Mouse (Mus musculus) liver, embryonic 11.5 days (tissue): ENCODE results near the gene Cabp2. TPM values are rescaled to one million over a fixed set of nuclear protein-coding genes. Genes with fewer than 3 reads are reported as not detected.
A peak's percentile ranks its signal among the peaks of the same experiment; 100 is the strongest.

Experiments used
- ATAC-seq: fragments of 200-750 bp; cut with Nextera tagmentation; replicated peaks from 2 replicates; pipeline ENCODE4 v1.8.0; 2017; ENCODE audit warnings: moderate number of reproducible peaks, mild to moderate bottlenecking, moderate TSS enrichment, moderate library complexity; ENCODE audit not compliant: low FRiP score
- DNase-seq: peaks from one replicate; pipeline ENCODE4 v3.0.0-alpha.2; 2017; ENCODE audit warnings: low spot score
- H3K27ac ChIP-seq: fragments of 300-500 bp; sonication (generic); 2 replicates; pipeline ENCODE4 v1.5.1; 2014; ENCODE audit warnings: mild to moderate bottlenecking, low read depth, low read length, control low read depth
- H3K27me3 ChIP-seq: fragments of 300-500 bp; sonication (generic); replicated peaks from 2 replicates; pipeline ENCODE4 v1.6.1; 2014; ENCODE audit warnings: low read length, mixed read lengths; ENCODE audit not compliant: control insufficient read depth, insufficient read depth
- H3K36me3 ChIP-seq: fragments of 300-500 bp; sonication (generic); 2 replicates; pipeline ENCODE4 v1.6.1; 2014; ENCODE audit warnings: mild to moderate bottlenecking, low read length, moderate library complexity, mixed read lengths; ENCODE audit not compliant: control insufficient read depth, insufficient read depth
- H3K4me1 ChIP-seq: fragments of 300-500 bp; sonication (generic); replicated peaks from 2 replicates; pipeline ENCODE4 v1.6.1; 2014; ENCODE audit warnings: low read length, mixed read lengths; ENCODE audit not compliant: control insufficient read depth, insufficient read depth
- H3K4me2 ChIP-seq: fragments of 300-500 bp; sonication (generic); 2 replicates; pipeline ENCODE4 v1.6.1; 2014; ENCODE audit warnings: mild to moderate bottlenecking, control low read depth, moderate library complexity
- H3K4me3 ChIP-seq: fragments of 300-500 bp; sonication (generic); 2 replicates; pipeline ENCODE4 v1.5.1; 2014; ENCODE audit warnings: low read depth, low read length, control low read depth
- H3K9ac ChIP-seq: fragments of 300-500 bp; sonication (generic); 2 replicates; pipeline ENCODE4 v1.6.1; 2014; ENCODE audit warnings: low read depth, low read length, control low read depth
- H3K9me3 ChIP-seq: fragments of 300-500 bp; sonication (generic); 2 replicates; pipeline ENCODE4 v1.6.1; 2016; ENCODE audit warnings: low read length, inconsistent platforms, mixed read lengths; ENCODE audit not compliant: control insufficient read depth
- WGBS: fragments of 180-500 bp; shearing (Covaris S2); extraction: QIAGEN DNeasy Blood & Tissue Kit; methylation state at CpG from one replicate; pipeline ENCODE4 v1.1.7; 2014; 5-methylcytosine and 5-hydroxymethylcytosine counted together
- polyA plus RNA-seq: library from polyadenylated mRNA; unstranded; fragments of >200 nt; fragmentation: Nextera tagmentation; extraction: Ambion mirVana; gene quantifications from 2 replicates; pipeline ENCODE4 v1.2.1, GENCODE M21; 2014

Cabp2 gene
- polyA plus RNA-seq, 1 experiment from 2014 or later: 0.52 TPM

- peaks cover 17% of the 10 kb centered on the region for H3K4me1 ChIP-seq
- H3K4me2 ChIP-seq: no peak overlapping the region
- peak overlapping the region; percentile 52; the same call in 1 of the 2 replicates for H3K9ac ChIP-seq
- no peak for DNase-seq
- 84% methylated on average over 10 of the region's 10 CpGs for WGBS
- no peak overlapping the region for H3K4me3 ChIP-seq
- peaks cover 23% of the 10 kb centered on the region for H3K36me3 ChIP-seq
- ATAC-seq: no peak
- no peaks in the 10 kb centered on the region for H3K9me3 ChIP-seq
- no peaks in the 10 kb centered on the region for H3K27me3 ChIP-seq
- H3K27ac ChIP-seq: no peak overlapping the region
Observed at GRCm38 (mm10) chr19:4114551-4114950, 33.2 kb downstream of the Cabp2 start.

GRCm38 (mm10) chr19:4115144-4115543 lies 33.8 kb downstream of the Cabp2 start:
- DNase-seq: no peak
- H3K36me3 ChIP-seq: peaks cover 23% of the 10 kb centered on the region
- no peak overlapping the region for H3K4me3 ChIP-seq
- H3K4me2 ChIP-seq: no peak overlapping the region
- H3K27me3 ChIP-seq: no peaks in the 10 kb centered on the region
- H3K9me3 ChIP-seq: no peaks in the 10 kb centered on the region
- no peak overlapping the region for H3K27ac ChIP-seq
- H3K9ac ChIP-seq: no peak overlapping the region
- ATAC-seq: no peak
- WGBS: 93% methylated on average over 10 of the region's 10 CpGs
- peaks cover 19% of the 10 kb centered on the region for H3K4me1 ChIP-seq

- peaks cover 23% of the 10 kb centered on the region for H3K4me1 ChIP-seq
Observed at GRCm38 (mm10) chr19:4115816-4116215, 34.4 kb downstream of the Cabp2 start.

GRCm38 (mm10) chr19:4117006-4117405 lies 35.6 kb downstream of the Cabp2 start:
- DNase-seq: no peak
- Histone ChIP-seq H3K9me3 (no peaks in the 10 kb centered on the region), H3K27ac (no peak overlapping the region), H3K9ac (no peak overlapping the region), H3K4me1 (peaks cover 26% of the 10 kb centered on the region), H3K27me3 (no peaks in the 10 kb centered on the region), H3K36me3 (peaks cover 23% of the 10 kb centered on the region), H3K4me3 (no peak overlapping the region), H3K4me2 (no peak overlapping the region)
- 97% methylated on average over 7 of the region's 7 CpGs for WGBS
- no peak for ATAC-seq

More at GRCm38 (mm10) chr19:4115816-4116215, 34.4 kb downstream of the Cabp2 start:
- DNase-seq: no peak
- peaks cover 23% of the 10 kb centered on the region for H3K36me3 ChIP-seq
- no peak overlapping the region for H3K9ac ChIP-seq
- H3K4me2 ChIP-seq: no peak overlapping the region
- H3K27ac ChIP-seq: no peak overlapping the region
- ATAC-seq: no peak
- no peaks in the 10 kb centered on the region for H3K27me3 ChIP-seq
- WGBS: 81% methylated on average over 11 of the region's 11 CpGs
- H3K4me3 ChIP-seq: no peak overlapping the region
- no peaks in the 10 kb centered on the region for H3K9me3 ChIP-seq

DNA sequence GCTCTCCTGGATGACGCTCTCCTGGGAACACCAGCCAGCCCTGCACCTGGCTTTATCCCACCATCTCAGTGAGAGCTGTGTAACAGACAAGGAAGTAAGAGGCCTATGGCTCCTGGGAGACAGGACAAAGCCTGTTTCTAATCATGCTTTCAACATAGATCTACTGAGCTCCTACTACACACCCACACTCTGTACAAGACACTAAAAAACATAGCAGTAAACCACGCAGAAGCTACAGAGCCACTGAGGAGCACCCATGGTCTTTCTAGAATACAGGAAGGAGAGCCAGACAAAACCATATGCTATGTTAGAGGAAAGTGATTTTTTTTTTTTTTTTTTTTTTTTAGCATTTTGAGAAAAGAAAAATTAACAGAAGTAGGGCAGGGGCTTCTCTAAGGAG lies 37.0 kb downstream of the Cabp2 start:
- Histone ChIP-seq H3K4me1 (peaks cover 26% of the 10 kb centered on the region), H3K27me3 (no peaks in the 10 kb centered on the region), H3K4me3 (no peak overlapping the region), H3K4me2 (no peak overlapping the region), H3K9me3 (no peaks in the 10 kb centered on the region), H3K36me3 (peaks cover 23% of the 10 kb centered on the region), H3K9ac (no peak overlapping the region), H3K27ac (no peak overlapping the region; the same call in 1 of the 2 replicates)
- ATAC-seq: no peak
- 86% methylated on average over 2 of the region's 2 CpGs for WGBS
- DNase-seq: no peak

- ATAC-seq (no peak), DNase-seq (no peak)
- Histone ChIP-seq H3K4me2 (peak overlapping the region; percentile 57), H3K4me1 (peaks cover 14% of the 10 kb centered on the region), H3K36me3 (peaks cover 8% of the 10 kb centered on the region), H3K27me3 (no peaks in the 10 kb centered on the region), H3K27ac (no peak overlapping the region), H3K9me3 (no peaks in the 10 kb centered on the region), H3K9ac (no peak overlapping the region), H3K4me3 (no peak overlapping the region)
- WGBS: 70% methylated on average over 6 of the region's 6 CpGs
Observed at GRCm38 (mm10) chr19:4119716-4120487, 38.5 kb downstream of the Cabp2 start.

DNA sequence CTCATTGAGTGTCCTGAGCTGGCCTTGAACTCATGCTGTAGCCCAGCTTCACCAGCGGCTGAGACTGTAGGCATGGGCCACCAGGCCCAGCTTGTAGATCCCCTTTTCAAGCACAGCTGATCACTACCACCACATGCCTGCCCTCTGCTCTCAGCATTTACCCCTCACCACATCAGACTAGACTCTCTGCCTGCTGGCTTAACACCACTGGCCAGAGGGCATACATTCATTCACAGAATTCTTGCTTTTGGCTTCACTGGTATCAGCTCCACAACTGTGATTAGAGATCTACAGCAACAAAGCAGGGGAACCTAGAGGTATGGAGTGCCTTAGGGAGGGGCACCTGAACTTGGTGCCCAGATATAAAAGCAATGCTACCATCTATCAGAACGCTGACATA lies 39.1 kb downstream of the Cabp2 start:
- WGBS: 85% methylated on average over 2 of the region's 2 CpGs
- Histone ChIP-seq H3K4me2 (peak overlapping the region; percentile 57), H3K27ac (no peak overlapping the region), H3K4me3 (no peak overlapping the region), H3K27me3 (no peaks in the 10 kb centered on the region), H3K9ac (no peak overlapping the region), H3K9me3 (no peaks in the 10 kb centered on the region), H3K36me3 (peaks cover 5% of the 10 kb centered on the region; the same call in 1 of the 2 replicates), H3K4me1 (peaks cover 14% of the 10 kb centered on the region)
- ATAC-seq (no peak), DNase-seq (no peak)

DNA sequence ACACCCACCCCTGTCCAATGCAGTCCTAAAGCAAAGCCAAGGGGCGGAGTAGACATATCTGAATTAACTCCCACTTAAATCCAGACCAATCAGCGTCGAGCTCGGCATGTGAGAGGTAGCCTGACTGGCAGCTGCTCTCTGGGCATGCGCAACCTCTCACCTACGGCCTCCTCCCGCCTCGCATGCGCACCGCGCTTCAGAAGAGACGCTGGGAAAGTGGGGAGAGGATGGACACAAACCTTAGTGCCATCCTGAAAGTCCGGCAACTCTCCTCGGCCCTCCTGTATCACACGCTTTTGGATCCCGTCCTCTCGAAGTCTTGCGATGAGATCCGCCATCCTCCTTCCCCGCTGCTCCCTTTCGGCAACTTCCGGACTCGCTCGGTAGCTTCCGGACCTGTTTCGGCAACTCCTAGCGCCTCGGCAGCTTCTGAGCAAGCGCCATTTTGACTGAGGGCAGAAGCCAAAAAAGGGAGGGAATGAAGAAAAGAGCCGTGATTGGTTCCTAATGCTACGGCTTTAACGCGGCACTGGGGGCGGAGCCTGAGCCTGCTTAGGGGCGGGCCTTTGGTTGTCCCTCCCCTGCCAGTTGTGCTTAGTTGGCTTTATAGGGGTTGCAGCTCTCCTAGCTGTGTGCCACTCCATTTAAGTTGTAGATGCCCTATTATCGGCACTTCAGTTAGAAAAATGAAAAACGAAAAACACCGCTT lies 39.9 kb downstream of the Cabp2 start:
- peak; percentile 94 for DNase-seq
- Histone ChIP-seq H3K27ac (no peak overlapping the region; the same call in 1 of the 2 replicates), H3K4me2 (peak overlapping the region; percentile 57), H3K36me3 (no peaks in the 10 kb centered on the region), H3K4me3 (peak overlapping the region; percentile 43), H3K9ac (peak overlapping the region; percentile 51), H3K9me3 (no peaks in the 10 kb centered on the region), H3K4me1 (peaks cover 14% of the 10 kb centered on the region), H3K27me3 (no peaks in the 10 kb centered on the region)
- ATAC-seq: peak; percentile 77
- WGBS: 2% methylated on average over 38 of the region's 38 CpGs
